Mouse (Mus musculus) ES-E14 (cell line): Measurements from ENCODE around the gene Dhrs7b.
A peak's percentile ranks its signal among the peaks of the same experiment; 100 is the strongest.

Experiments used
- HCFC1 ChIP-seq: IDR thresholded peaks from 2 replicates; pipeline ENCODE4 v1.6.1; 2012; ENCODE audit warnings: low read length, inconsistent platforms, borderline replicate concordance; ENCODE audit not compliant: insufficient read depth
- MAFK ChIP-seq: IDR thresholded peaks from 2 replicates; pipeline ENCODE4 v1.6.1; 2014; ENCODE audit warnings: mild to moderate bottlenecking, low read depth, low read length, inconsistent platforms; ENCODE audit not compliant: insufficient read depth
- ZNF384 ChIP-seq: IDR thresholded peaks from 2 replicates; pipeline ENCODE4 v1.6.1; 2012; ENCODE audit warnings: low read depth, low read length, inconsistent platforms

- TF ChIP-seq HCFC1 (peak; percentile 75; the same call in 1 of the 2 replicates), ZNF384 (no peak), MAFK (0 out of 2 replicates have a peak, but pooled peaks have one; percentile 25)
Measured at GRCm38 (mm10) chr11:60879423-60879822, 49.0 kb downstream of the Dhrs7b start.
